Mouse (Mus musculus) embryo, embryonic 11 days (tissue): ENCODE measurements around the gene Ctsd.

Source experiments
- DNase-seq: peaks from one replicate; pipeline ENCODE4 v3.0.0-alpha.2; 2015

Gene Ctsd

GRCm38 (mm10) chr7:142328507-142328906 lies 59.3 kb downstream of the Ctsd start:
- DNase-seq = peak; percentile 39

DNA sequence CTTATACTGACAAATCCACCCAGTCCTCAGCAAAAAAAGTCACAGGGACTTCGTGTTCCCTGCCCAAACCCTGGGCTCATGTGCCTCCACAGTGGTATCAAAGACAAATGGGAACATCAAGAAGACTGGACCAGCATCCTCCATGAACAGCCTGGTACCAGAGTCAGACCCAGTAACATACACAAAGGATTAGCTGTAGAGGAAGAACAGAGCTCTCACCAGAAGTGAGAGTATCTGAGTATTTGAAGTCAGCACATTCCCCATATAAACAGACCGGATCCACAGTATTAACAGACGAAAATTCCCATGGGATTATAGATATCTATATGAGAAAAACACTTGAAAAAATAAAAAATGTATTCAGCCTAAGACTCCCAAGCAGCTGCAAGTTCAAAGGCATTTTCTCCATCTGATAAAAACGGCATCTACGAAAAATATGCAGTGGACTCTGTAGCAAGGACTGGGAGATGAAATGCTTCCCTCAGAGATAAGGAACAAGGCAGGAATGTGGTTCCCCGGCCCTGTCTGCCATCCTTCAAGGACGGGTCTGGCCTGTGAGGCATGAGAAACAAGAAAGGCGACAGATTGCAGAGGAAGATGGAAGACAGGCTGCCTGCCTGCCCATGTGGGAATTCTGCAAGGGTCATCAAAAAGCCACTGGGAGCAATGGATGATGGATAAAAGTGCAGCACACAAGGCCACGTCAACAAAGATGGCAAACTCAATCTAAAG lies 61.0 kb downstream of the Ctsd start:
- peak; percentile 19 for DNase-seq
